Mouse (Mus musculus) liver, postnatal 0 days (tissue): Measurements from ENCODE around the gene Phlda2. TPM values are rescaled to one million over a fixed set of nuclear protein-coding genes. Genes with fewer than 3 reads are reported as not detected.
A peak's percentile ranks its signal among the peaks of the same experiment; 100 is the strongest.

Source experiments
- ATAC-seq: fragments of 200-750 bp; cut with Nextera tagmentation; 2 replicates; pipeline ENCODE4 v1.8.0; 2017; ENCODE audit warnings: mild to moderate bottlenecking, moderate library complexity
- DNase-seq: peaks from one replicate; pipeline ENCODE4 v3.0.0-alpha.2; 2016
- H3K27ac ChIP-seq: fragments of 300-500 bp; sonication (generic); 2 replicates; pipeline ENCODE4 v1.5.1; 2014; ENCODE audit warnings: antibody characterized with exemption, moderate library complexity, mild to moderate bottlenecking, low read depth
- H3K27me3 ChIP-seq: fragments of 300-500 bp; sonication (generic); 2 replicates; pipeline ENCODE4 v1.6.1; 2014; ENCODE audit warnings: low read length, control low read depth, mixed read lengths; ENCODE audit not compliant: insufficient read depth
- H3K36me3 ChIP-seq: fragments of 300-500 bp; sonication (generic); replicated peaks from 2 replicates; pipeline ENCODE4 v1.6.1; 2014; ENCODE audit warnings: mild to moderate bottlenecking, control low read depth, low read length, moderate library complexity, mixed read lengths; ENCODE audit not compliant: insufficient read depth
- H3K4me1 ChIP-seq: fragments of 300-500 bp; sonication (generic); 2 replicates; pipeline ENCODE4 v1.6.1; 2014; ENCODE audit warnings: antibody characterized with exemption, mild to moderate bottlenecking, control low read depth; ENCODE audit not compliant: insufficient read depth
- H3K4me2 ChIP-seq: fragments of 300-500 bp; sonication (generic); 2 replicates; pipeline ENCODE4 v1.6.1; 2014; ENCODE audit warnings: low read depth, mild to moderate bottlenecking, low read length, moderate library complexity, mixed read lengths
- H3K4me3 ChIP-seq: fragments of 300-500 bp; sonication (generic); 2 replicates; pipeline ENCODE4 v1.5.1; 2014; ENCODE audit warnings: low read depth, low read length
- H3K9ac ChIP-seq: fragments of 300-500 bp; sonication (generic); replicated peaks from 2 replicates; pipeline ENCODE4 v1.6.1; 2014; ENCODE audit warnings: mild to moderate bottlenecking, moderate library complexity
- H3K9me3 ChIP-seq: fragments of 300-500 bp; sonication (generic); 2 replicates; pipeline ENCODE4 v1.6.1; 2016; ENCODE audit warnings: mild to moderate bottlenecking, control low read depth, low read length, mixed read lengths
- CTCF ChIP-seq: sonication (generic); IDR thresholded peaks from 2 replicates; pipeline ENCODE4 v1.5.1; 2016; ENCODE audit warnings: antibody characterized with exemption, low read depth
- EP300 ChIP-seq: IDR thresholded peaks from 2 replicates; pipeline ENCODE4 v1.6.1; 2016; ENCODE audit warnings: antibody characterized with exemption, low read depth, mild to moderate bottlenecking
- WGBS: fragments of 180-500 bp; shearing (Covaris S2); extraction: QIAGEN DNeasy Blood & Tissue Kit; methylation state at CpG from one replicate; pipeline ENCODE4 v1.1.7; 2014; ENCODE audit not compliant: insufficient replicate concordance; 5-methylcytosine and 5-hydroxymethylcytosine counted together
- polyA plus RNA-seq: library from polyadenylated mRNA; unstranded; fragments of >200 nt; fragmentation: Nextera tagmentation; extraction: Ambion mirVana; gene quantifications from 2 replicates; pipeline ENCODE4 v1.2.1, GENCODE M21; 2015

The Phlda2 gene
- polyA plus RNA-seq, 1 experiment from 2014 or later, result 10.5 TPM

DNA sequence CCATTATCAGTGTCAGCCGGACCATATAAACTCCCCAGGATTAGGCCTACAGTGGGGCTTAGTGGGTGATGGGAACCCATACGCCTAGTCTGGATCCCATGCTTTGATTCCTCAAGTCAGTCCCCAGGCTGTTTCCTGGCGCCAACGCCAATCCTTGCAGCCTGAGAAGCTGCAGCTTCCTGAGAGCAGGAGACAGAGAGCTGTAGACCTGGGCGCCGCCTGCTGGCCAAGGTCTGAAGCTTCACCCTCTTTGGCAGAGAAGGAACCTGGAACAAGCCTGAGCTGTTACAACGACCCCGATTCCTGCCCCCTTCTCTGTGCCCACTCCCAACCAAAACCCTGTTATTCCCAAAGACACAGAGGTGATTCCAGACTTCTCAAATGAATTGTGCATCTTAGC lies 33.0 kb downstream of the Phlda2 start:
- no peaks in the 10 kb centered on the region for H3K36me3 ChIP-seq
- ATAC-seq, result no peak
- H3K27ac ChIP-seq, result no peak overlapping the region
- peak; percentile 90 for TF ChIP-seq CTCF
- TF ChIP-seq EP300, result no peak
- H3K27me3 ChIP-seq, result 0 out of 2 replicates have a peak, but pooled peaks cover 2% of the 10 kb centered on the region
- DNase-seq, result peak; percentile 80
- 17% methylated on average over 8 of the region's 8 CpGs for WGBS
- H3K4me2 ChIP-seq, result no peak overlapping the region
- H3K4me3 ChIP-seq, result no peak overlapping the region
- H3K9me3 ChIP-seq, result no peaks in the 10 kb centered on the region
- no peak overlapping the region for H3K9ac ChIP-seq
- H3K4me1 ChIP-seq, result peaks cover 17% of the 10 kb centered on the region

DNA sequence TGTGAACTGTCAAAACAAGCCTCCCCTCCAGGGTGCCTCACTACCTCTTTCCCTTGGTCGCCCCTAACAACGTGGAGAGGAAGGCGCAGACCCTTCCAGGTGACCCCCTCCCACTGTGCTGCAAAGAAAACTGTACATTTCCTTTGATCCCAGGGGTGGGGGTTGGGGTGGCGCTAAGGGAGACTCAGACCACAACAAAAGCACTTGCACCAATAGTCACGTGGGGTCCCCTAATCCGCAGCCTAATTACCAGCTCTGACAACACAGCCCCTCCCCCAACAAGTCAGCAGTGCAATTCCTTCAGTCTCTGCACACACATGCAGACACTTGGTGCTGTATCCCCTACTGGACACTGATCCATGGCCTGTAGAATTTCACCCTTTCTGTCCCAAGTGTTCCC lies 35.2 kb downstream of the Phlda2 start:
- Histone ChIP-seq H3K36me3 (no peaks in the 10 kb centered on the region), H3K4me3 (no peak overlapping the region), H3K9ac (no peak overlapping the region), H3K9me3 (no peaks in the 10 kb centered on the region), H3K4me1 (peaks cover 14% of the 10 kb centered on the region; the same call in 1 of the 2 replicates), H3K27ac (no peak overlapping the region), H3K27me3 (0 out of 2 replicates have a peak, but pooled peaks cover 2% of the 10 kb centered on the region), H3K4me2 (no peak overlapping the region)
- 33% methylated on average over 6 of the region's 6 CpGs for WGBS
- ATAC-seq (no peak), DNase-seq (no peak)
- TF ChIP-seq CTCF (no peak), EP300 (no peak)

DNA sequence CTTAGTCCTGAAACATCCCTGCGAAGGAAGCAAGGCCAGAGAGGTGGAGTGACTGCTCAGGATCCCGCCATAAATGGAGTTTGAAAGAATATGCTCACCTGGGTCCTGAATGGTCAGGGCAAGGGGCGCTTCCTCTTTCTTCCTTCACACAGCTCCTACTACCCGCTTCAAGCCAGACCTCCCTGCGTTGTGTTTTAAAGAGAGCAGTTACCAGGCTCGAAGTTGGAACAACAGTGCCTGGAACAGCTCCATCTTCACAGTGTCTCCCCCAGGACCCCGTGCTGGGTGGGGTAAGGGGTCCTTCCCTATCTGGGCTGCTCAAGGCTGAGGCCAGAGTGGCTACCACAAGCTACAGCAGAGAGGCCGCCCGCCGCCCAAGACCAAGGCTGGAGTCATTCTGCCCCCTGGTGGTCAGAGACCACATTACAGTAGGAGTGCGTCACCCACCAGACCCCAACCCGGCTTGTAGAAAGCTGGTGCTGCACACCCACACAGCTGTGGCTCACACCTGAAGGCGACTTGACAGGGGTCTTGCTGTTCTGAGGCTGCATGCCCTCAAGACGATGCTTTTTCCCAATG lies 36.8 kb downstream of the Phlda2 start:
- no peak overlapping the region; the same call in 1 of the 2 replicates for H3K4me2 ChIP-seq
- ATAC-seq (peak; percentile 38; the same call in 1 of the 2 replicates), DNase-seq (peak; percentile 86)

DNA sequence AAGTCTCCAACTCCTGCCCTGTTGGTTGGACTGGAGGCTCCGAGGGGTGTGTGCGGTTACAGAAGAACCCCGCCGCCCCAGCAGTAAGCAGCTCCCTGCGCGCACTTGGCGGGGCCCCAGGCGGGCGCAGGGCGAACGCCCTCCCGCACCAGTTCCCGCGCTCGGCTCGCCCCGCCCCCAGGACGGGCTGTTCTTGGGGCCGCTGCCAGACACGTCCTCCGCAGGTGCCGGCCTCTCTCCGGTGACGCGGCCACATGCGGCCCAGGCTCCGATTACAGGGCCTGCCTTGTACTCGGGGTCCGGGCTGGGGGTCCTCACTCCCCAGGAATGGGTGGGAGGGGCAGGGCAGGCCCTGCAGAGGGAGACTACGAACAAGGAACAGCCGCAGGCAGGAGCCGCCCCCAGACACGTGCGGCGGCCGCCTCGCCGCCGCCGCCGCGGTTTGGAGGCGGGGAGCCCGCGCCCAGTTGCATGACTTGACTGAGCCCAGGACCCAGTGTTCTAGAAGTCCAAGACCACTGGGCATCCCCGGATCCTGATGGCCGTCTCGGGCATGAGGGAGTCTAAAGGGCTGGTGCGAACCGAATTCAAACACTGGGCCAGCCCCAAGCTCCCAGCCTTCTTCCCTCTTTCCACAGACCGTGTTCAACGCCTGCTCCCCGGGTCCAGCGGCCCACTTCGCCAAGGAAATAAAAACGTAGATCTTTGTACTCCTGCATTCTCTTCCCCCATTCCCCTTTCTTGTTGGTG lies 38.0 kb downstream of the Phlda2 start:
- Histone ChIP-seq H3K27me3 (peaks cover 9% of the 10 kb centered on the region), H3K9ac (peak overlapping the region; percentile 27), H3K4me3 (peak overlapping the region; percentile 31), H3K4me2 (peak overlapping the region; percentile 70), H3K9me3 (peaks cover 10% of the 10 kb centered on the region), H3K36me3 (no peaks in the 10 kb centered on the region), H3K27ac (peak overlapping the region; percentile 51; the same call in 1 of the 2 replicates), H3K4me1 (peaks cover 23% of the 10 kb centered on the region)
- peak; percentile 81 for DNase-seq
- TF ChIP-seq EP300 (no peak), CTCF (no peak)
- WGBS, result 9% methylated on average over 56 of the region's 56 CpGs
- ATAC-seq, result peak; percentile 49

More for the DNA sequence above, 36.8 kb downstream of the Phlda2 start:
- 23% methylated on average over 14 of the region's 14 CpGs for WGBS
- Histone ChIP-seq H3K27me3 (0 out of 2 replicates have a peak, but pooled peaks cover 2% of the 10 kb centered on the region), H3K4me1 (peaks cover 17% of the 10 kb centered on the region; the same call in 1 of the 2 replicates), H3K9me3 (no peaks in the 10 kb centered on the region), H3K9ac (no peak overlapping the region), H3K27ac (no peak overlapping the region), H3K4me3 (no peak overlapping the region), H3K36me3 (no peaks in the 10 kb centered on the region)
- TF ChIP-seq CTCF (peak; percentile 94), EP300 (no peak)

DNA sequence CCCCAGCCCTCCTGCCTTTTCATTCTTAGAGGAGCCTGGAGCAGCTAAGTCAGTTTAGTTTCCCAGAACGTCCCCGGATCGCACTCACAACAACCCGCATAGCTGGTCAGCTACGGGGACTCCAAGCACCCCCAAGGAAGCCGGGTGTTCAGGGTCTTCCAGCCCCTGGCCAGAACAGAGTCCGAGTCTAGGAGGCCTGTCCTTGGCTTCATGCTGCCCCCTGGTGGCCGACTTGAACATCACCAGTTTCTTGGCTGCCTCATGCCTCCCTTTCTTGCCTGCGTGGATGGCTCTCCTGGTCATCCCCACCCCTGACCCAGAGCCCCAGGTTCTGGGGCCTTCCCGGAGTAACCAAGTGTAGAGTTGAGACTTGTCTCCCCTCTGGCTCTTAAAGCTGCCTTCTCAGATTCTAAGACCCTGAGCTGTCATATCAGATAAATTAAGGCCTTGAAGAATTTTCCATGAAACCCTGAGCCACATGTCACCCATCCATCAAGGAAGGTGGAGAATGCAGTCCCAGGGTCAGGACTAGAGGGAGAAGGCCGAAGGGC lies 39.0 kb downstream of the Phlda2 start:
- WGBS, result 29% methylated on average over 11 of the region's 11 CpGs
- peaks cover 20% of the 10 kb centered on the region for H3K9me3 ChIP-seq
- no peak overlapping the region for H3K9ac ChIP-seq
- no peaks in the 10 kb centered on the region for H3K36me3 ChIP-seq
- H3K4me2 ChIP-seq, result peak overlapping the region; percentile 70; the same call in 1 of the 2 replicates
- H3K4me3 ChIP-seq, result no peak overlapping the region
- H3K4me1 ChIP-seq, result peaks cover 24% of the 10 kb centered on the region
- ATAC-seq (no peak), DNase-seq (peak; percentile 85)
- H3K27ac ChIP-seq, result 0 out of 2 replicates have a peak overlapping the region, but pooled peaks have one; percentile 51
- H3K27me3 ChIP-seq, result peaks cover 19% of the 10 kb centered on the region
- TF ChIP-seq CTCF (peak; percentile 88), EP300 (no peak)

DNA sequence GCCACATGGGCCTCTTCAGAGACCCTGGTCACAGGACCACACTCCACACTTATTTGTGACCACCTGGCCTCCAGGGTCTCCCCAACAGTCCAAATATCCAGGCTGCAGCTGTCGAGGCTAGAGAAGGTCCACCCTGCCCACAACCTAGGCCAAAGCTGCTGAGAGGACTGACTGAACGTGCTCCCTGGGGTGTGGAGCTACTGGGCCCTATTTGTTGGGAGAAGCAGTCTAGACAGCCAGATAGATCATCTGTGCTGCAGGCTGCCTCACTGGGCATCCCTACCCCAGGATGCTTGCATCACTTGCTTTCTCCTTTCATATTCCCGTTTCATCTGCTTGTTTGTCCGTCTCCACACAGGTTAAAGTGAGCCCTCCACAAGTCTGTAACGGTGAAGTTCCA lies 40.4 kb downstream of the Phlda2 start:
- Histone ChIP-seq H3K36me3 (no peaks in the 10 kb centered on the region), H3K9me3 (peaks cover 20% of the 10 kb centered on the region), H3K4me1 (peaks cover 26% of the 10 kb centered on the region), H3K4me2 (no peak overlapping the region), H3K9ac (no peak overlapping the region), H3K27me3 (peaks cover 22% of the 10 kb centered on the region), H3K27ac (no peak overlapping the region), H3K4me3 (no peak overlapping the region)
- DNase-seq (no peak), ATAC-seq (no peak)
- TF ChIP-seq EP300 (no peak), CTCF (no peak)
- 83% methylated on average over 5 of the region's 5 CpGs for WGBS
